Mouse (Mus musculus) kidney, adult 9 months (tissue): ENCODE measurements around the gene Gm17026.
"Not testable (repeated sequence)": the region's sequence is repeated elsewhere in the genome, so short reads cannot be mapped to it uniquely, and the experiment has no call there.

Experiments
- DNase-seq: peaks from one replicate; pipeline ENCODE4 v3.0.0; 2022

The Gm17026 gene

GRCm38 (mm10) chr14:42259948-42260347 is at the start of gene Gm17026:
TSS of gene Gm17026 (minus strand) at chr14:42260048.
- DNase-seq = not testable (repeated sequence)

- not testable (repeated sequence) for DNase-seq
Measured at GRCm38 (mm10) chr14:42297258-42297657, 37.4 kb upstream of the Gm17026 start, which contains the start of gene Gm9611. TSS of gene Gm9611 (minus strand) at chr14:42297358.

- DNase-seq = not testable (repeated sequence)
Measured at GRCm38 (mm10) chr14:42216766-42217537, 42.9 kb downstream of the Gm17026 start.
